Mouse (Mus musculus) kidney, adult 2 months (tissue): ENCODE measurements around the gene Cd36.

ENCODE experiments used
- CTCF ChIP-seq: fragments of 200-500 bp; conservative IDR thresholded peaks from 2 replicates; pipeline ENCODE4 v1.5.1; 2011; ENCODE audit warnings: low read depth, mild to moderate bottlenecking, control low read depth, low read length, moderate library complexity, mixed read lengths; ENCODE audit not compliant: insufficient read depth, insufficient read length
- POLR2A ChIP-seq: fragments of 200-500 bp; IDR thresholded peaks from one replicate; pipeline ENCODE4 v1.6.1; 2011; ENCODE audit warnings: low read depth, low read length, control low read depth

DNA sequence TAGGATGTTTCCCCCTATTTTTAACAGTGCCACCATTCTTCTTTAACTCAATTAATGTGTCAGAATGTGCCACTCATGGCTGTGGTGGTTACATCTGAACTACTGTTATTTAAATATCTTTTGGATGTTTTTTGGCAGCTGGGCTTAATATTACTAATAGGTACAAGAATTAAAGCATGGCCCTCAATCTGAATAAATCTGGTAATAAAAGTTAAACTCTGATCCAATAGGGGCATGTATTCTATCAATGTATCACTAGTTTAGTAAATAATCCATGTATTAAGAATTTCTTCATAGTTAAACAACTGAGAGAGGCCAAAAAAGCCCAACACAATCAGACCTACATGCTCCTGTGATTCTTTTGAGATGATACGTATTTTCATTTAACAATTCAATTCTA lies 690 bp upstream of the Cd36 start:
- TF ChIP-seq CTCF (no peak), POLR2A (no peak)
